Mouse (Mus musculus): Measurements from ENCODE around the gene Etv5. TPM values are rescaled to one million over a fixed set of nuclear protein-coding genes. Genes with fewer than 3 reads are reported as not detected.

Etv5 gene
- polyA plus RNA-seq, 1 experiment from 2014 or later = 14.0 TPM

DNA sequence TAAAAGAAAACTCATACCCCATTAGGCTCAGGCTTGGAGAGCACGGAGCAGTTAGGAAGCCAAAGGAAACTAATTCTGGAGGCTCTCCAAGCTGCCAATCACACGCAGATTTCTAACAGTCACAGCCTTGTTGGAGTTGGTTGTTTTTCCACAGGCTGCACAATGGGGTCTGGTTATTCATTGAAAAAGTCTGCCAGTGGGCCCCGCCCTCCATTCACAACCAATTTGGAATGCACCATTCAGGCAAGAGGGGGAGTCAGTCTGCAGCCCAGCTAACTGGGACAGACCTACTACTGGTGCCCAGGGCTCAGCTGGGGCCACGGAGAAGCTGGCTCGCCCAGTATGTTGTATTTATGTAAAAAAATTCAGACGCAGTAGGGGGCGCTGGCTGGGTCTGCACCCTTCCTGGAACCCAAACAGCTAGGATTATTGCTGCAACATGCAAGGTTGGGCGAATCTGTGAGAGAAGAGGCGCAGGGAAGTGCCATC, 10.6 kb downstream of the Etv5 start:
- WGBS = 8% methylated on average over 9 of the region's 9 CpGs

DNA sequence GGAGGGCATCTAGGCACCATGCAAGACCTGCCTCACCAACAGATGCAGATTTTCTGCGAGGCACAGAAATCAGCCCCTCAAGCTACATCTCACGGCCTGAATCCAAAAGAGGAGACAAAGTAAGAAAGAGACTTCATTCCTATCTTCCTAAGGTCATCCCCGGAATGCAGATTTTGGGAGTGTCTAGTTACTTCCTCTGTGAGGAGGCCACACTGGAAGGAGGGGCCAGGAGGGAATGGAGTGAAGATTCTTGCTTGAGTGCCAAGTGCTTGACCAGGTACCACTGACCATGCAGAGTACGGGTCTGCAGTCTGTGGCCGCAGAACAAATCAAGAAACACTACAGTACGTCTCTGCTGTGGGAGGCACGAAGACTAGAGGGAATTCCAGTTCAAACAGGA, 12.7 kb downstream of the Etv5 start:
- 86% methylated on average over 7 of the region's 7 CpGs for WGBS
- H3K4me2 ChIP-seq = no peak overlapping the region
- no peaks in the 10 kb centered on the region for H3K36me3 ChIP-seq
- H3K9me3 ChIP-seq = no peaks in the 10 kb centered on the region
- no peak overlapping the region for H3K4me3 ChIP-seq (replicated peaks)
- H3K9ac ChIP-seq = no peak overlapping the region
- H3K27me3 ChIP-seq (replicated peaks) = no peaks in the 10 kb centered on the region
- ATAC-seq (ENCODE audit: insufficient read depth, low FRiP score, low read depth) = no peak
- peaks cover 21% of the 10 kb centered on the region for H3K4me1 ChIP-seq
- no peak overlapping the region for H3K27ac ChIP-seq

More for the DNA sequence above, 10.6 kb downstream of the Etv5 start:
- peak; percentile 96 for ATAC-seq (ENCODE audit: insufficient read depth, low FRiP score, low read depth)
- Histone ChIP-seq H3K36me3 (no peaks in the 10 kb centered on the region), H3K27ac (peak overlapping the region; percentile 67), H3K4me1 (peaks cover 21% of the 10 kb centered on the region), H3K9ac (no peak overlapping the region), H3K9me3 (no peaks in the 10 kb centered on the region), H3K4me2 (peak overlapping the region; percentile 41), H3K4me3 (replicated peaks) (no peak overlapping the region; the same call in 1 of the 2 replicates), H3K27me3 (replicated peaks) (no peaks in the 10 kb centered on the region)

DNA sequence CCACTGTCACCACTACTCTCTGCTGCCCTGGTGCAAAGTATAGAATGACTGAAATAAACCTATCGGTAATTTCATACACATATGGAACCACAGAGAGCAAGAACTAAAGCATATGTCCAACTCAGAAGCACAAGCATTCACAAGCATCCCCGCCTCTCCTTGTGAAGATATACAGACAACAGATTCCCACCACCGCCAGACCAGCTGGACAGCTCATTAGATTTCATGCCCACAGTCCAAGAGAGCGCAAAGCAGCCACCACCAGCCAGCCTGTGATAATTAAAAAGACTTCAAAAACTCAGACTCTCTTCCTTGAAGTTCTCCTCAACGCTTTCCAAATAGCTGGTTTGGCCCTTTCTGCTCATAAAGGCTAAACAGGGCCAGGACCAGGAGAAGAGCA, 17.3 kb downstream of the Etv5 start:
- H3K4me1 ChIP-seq = no peaks in the 10 kb centered on the region
- no peak overlapping the region for H3K9ac ChIP-seq
- H3K27ac ChIP-seq = no peak overlapping the region
- H3K4me3 ChIP-seq (replicated peaks) = no peak overlapping the region
- no peak for ATAC-seq (ENCODE audit: insufficient read depth, low FRiP score, low read depth)
- no peaks in the 10 kb centered on the region for H3K36me3 ChIP-seq
- no peak overlapping the region for H3K4me2 ChIP-seq
- H3K9me3 ChIP-seq = no peaks in the 10 kb centered on the region
- WGBS = 79% methylated on average over 5 of the region's 5 CpGs
- no peaks in the 10 kb centered on the region for H3K27me3 ChIP-seq (replicated peaks)

DNA sequence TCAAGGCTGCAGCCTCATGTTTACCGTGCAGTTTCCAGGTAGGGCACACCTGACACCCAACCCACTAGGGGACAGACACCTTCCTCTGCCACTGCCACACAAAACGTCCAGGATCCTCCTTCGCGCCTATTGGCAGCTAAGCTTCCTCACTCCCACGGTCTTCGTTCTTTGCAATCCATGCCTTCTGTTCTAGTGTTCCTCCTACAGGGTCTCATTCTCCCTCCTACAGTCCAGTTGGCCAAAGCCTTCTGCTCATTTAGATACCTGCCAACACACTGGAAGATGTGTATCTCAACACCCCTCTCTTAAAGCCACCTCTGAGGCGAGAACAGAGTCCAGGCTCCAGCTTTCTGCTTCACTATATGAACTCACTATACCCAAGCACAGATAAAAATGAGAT, 21.6 kb downstream of the Etv5 start:
- Histone ChIP-seq H3K4me2 (no peak overlapping the region), H3K9ac (no peak overlapping the region), H3K9me3 (no peaks in the 10 kb centered on the region), H3K4me1 (no peaks in the 10 kb centered on the region), H3K4me3 (replicated peaks) (no peak overlapping the region), H3K36me3 (no peaks in the 10 kb centered on the region), H3K27ac (no peak overlapping the region), H3K27me3 (replicated peaks) (no peaks in the 10 kb centered on the region)
- ATAC-seq (ENCODE audit: insufficient read depth, low FRiP score, low read depth) = no peak
- WGBS = 91% methylated on average over 7 of the region's 7 CpGs

DNA sequence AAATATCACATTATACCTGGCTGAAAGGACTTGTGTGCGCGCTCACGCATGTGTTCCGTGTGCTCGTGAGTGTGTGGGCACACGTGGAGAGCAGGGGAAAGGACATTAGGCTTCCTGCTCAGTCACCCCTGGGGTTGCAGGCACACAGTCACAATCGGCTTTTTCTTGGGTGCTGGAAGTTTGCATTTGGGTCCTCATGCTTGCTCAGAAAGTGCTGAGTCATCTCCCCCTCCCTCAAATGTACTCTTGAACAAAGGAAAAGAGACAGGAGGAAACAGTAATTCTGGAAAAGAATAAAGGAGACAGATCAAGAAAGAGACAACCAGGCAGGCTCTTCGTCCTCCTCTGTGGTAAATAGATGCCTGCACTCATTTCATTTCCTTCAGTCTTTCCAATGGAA, 22.5 kb downstream of the Etv5 start:
- no peak overlapping the region for H3K9ac ChIP-seq
- H3K27me3 ChIP-seq (replicated peaks) = no peaks in the 10 kb centered on the region
- no peaks in the 10 kb centered on the region for H3K4me1 ChIP-seq
- 85% methylated on average over 8 of the region's 8 CpGs for WGBS
- no peak overlapping the region for H3K27ac ChIP-seq
- H3K36me3 ChIP-seq = no peaks in the 10 kb centered on the region
- ATAC-seq (ENCODE audit: insufficient read depth, low FRiP score, low read depth) = no peak
- H3K9me3 ChIP-seq = no peaks in the 10 kb centered on the region
- H3K4me2 ChIP-seq = no peak overlapping the region
- no peak overlapping the region for H3K4me3 ChIP-seq (replicated peaks)

DNA sequence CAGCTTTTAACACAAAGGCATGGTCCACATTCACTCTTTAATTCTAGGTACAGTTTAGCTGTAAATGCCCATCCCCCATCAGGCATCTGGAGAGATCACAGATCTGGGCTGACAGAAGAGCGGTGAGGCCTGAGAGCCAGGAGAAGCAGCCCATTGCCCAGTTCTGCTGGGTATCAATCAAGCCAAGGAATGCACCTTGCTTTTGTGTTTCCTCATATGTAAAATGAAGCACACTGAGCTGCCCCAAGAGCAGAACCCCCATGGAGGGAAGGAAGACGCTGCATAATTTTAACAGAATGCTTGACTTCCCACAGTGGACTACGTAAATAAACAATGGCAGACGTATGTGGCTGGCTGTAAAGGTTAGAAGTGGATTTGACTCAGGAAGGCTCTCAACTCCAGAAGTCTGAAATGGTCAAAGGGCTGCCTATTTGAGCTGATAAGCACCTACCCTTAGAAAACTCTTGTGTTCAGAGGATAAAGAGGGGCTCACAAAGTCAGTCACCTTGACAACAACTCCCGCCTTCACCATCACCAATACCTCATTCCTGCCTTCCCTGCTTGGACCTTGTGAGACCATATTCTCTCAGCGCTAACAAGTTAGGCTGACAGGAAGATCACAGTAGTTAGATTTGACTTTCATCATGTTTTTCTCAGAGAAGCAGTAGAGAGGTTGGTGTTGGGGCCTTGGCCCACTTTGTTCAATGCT, 23.2 kb downstream of the Etv5 start:
- no peak overlapping the region for H3K27ac ChIP-seq
- H3K4me3 ChIP-seq (replicated peaks) = no peak overlapping the region
- no peaks in the 10 kb centered on the region for H3K27me3 ChIP-seq (replicated peaks)
- H3K9ac ChIP-seq = no peak overlapping the region
- H3K9me3 ChIP-seq = no peaks in the 10 kb centered on the region
- no peaks in the 10 kb centered on the region for H3K36me3 ChIP-seq
- ATAC-seq (ENCODE audit: insufficient read depth, low FRiP score, low read depth) = no peak
- H3K4me2 ChIP-seq = no peak overlapping the region
- H3K4me1 ChIP-seq = no peaks in the 10 kb centered on the region
- 65% methylated on average over 6 of the region's 6 CpGs for WGBS

DNA sequence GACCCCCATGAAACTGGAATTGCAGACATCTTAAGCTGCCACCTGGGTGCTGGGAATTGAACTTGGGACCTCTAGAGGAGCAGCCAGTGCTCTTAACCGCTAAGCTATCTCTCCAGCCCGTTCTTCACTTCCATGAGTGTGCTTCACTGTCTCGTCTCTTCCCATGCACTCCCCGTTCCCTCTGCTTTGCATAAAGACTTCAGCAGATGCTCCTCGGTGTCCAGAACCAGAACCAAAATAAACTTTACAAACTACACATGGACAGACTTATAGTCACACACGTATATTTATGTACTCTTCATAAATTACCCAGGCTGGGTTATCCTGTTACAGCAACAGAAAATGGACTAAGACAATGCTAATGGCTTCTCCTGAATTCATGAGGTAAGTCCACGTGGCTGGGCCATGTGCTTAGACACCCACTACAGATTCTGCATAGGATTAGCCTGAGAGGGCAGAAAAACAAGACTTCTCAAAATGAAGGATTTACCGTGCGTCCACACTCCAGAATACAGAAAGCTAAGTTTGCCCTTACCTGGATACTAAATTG, 25.2 kb downstream of the Etv5 start:
- no peaks in the 10 kb centered on the region for H3K27me3 ChIP-seq (replicated peaks)
- WGBS = 86% methylated on average over 9 of the region's 9 CpGs

DNA sequence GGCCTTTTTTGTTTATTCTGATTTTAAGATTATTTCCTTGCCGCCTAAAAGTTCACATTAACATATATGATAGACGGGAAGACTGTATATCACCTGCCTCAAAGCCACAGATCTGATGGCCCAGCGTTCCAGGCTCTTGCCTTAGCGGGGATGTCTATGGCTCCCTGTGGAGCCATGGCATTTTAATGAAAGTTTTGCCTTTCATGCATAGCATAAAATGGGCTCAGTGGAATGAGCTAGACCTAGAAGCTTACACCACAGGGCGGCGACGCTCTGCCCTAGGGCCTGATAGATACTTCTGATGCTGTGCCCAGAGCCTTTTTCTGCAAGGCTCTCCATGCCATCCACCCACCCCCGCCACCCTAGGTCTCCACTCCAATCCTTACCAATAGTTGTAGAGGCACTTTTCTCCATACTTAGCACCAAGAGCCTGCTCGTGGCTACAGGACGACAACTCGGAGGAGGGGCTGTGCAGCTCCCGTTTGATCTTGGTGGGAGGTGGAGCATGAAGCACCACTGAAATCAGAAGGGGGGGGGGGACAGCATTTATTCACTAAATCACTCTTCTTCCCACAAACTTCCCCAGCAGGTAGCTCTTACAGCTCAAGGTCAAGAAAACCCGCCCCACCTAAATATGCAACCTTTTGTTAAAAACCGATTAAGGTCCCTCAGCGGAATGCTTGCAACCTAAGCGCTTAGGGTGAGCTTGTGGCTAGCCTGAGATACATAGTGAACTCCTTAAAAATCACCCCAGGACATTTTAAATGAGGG, 26.9 kb downstream of the Etv5 start:
- H3K4me2 ChIP-seq = no peak overlapping the region
- 63% methylated on average over 16 of the region's 16 CpGs for WGBS

More for the DNA sequence above, 25.2 kb downstream of the Etv5 start:
- Histone ChIP-seq H3K9me3 (no peaks in the 10 kb centered on the region), H3K36me3 (no peaks in the 10 kb centered on the region), H3K4me2 (no peak overlapping the region), H3K27ac (no peak overlapping the region), H3K9ac (no peak overlapping the region), H3K4me3 (replicated peaks) (no peak overlapping the region), H3K4me1 (no peaks in the 10 kb centered on the region)
- ATAC-seq (ENCODE audit: insufficient read depth, low FRiP score, low read depth) = no peak

DNA sequence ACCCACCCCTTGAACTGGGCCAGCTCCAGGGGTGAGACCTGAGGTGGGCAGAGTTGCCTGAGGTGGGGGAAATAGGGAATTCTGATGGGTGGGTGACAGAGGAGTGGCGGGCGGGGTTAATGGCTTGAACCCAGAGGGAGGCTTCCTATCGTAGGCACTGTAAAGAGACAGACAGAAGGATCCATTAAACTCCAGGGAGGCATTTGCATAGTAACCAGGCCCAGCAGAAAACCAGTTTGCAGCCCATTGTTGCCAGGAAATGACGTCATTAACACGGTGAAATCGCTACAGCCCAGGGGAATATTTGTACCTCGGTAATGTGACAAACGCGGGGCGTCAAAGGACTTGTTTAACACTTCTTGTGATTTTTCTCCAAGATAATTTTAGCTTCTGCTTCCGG, 27.8 kb downstream of the Etv5 start:
- WGBS = 50% methylated on average over 11 of the region's 11 CpGs
- Histone ChIP-seq H3K36me3 (no peaks in the 10 kb centered on the region), H3K9me3 (no peaks in the 10 kb centered on the region), H3K4me1 (no peaks in the 10 kb centered on the region), H3K4me2 (no peak overlapping the region), H3K27me3 (replicated peaks) (no peaks in the 10 kb centered on the region), H3K4me3 (replicated peaks) (no peak overlapping the region), H3K27ac (no peak overlapping the region), H3K9ac (no peak overlapping the region)
- no peak for ATAC-seq (ENCODE audit: insufficient read depth, low FRiP score, low read depth)

More for the DNA sequence above, 26.9 kb downstream of the Etv5 start:
- no peak for ATAC-seq (ENCODE audit: insufficient read depth, low FRiP score, low read depth)
- H3K9me3 ChIP-seq = no peaks in the 10 kb centered on the region
- no peak overlapping the region for H3K4me3 ChIP-seq (replicated peaks)
- no peak overlapping the region for H3K9ac ChIP-seq
- H3K4me1 ChIP-seq = no peaks in the 10 kb centered on the region
- no peak overlapping the region for H3K27ac ChIP-seq
- no peaks in the 10 kb centered on the region for H3K27me3 ChIP-seq (replicated peaks)
- no peaks in the 10 kb centered on the region for H3K36me3 ChIP-seq

DNA sequence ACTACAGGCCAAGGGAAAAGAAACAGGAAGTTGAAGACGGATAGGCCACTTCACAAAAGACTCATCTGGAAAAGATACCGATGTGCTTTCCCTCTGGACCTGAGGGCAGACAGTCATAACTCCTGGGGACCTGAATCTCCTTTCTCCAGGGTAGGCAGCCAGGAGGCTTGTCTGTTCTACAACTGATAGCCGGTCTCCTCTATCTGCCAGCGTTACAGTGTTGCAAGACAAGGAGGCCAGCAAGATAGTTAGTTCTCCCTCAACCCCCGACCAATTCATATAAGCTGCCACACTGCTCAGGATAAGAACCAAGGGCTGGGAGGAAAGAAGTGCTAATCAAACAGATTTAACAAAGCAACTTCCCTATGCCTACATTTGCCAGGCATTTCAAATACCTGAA, 29.5 kb downstream of the Etv5 start:
- H3K36me3 ChIP-seq = no peaks in the 10 kb centered on the region
- WGBS = 71% methylated on average over 5 of the region's 5 CpGs

DNA sequence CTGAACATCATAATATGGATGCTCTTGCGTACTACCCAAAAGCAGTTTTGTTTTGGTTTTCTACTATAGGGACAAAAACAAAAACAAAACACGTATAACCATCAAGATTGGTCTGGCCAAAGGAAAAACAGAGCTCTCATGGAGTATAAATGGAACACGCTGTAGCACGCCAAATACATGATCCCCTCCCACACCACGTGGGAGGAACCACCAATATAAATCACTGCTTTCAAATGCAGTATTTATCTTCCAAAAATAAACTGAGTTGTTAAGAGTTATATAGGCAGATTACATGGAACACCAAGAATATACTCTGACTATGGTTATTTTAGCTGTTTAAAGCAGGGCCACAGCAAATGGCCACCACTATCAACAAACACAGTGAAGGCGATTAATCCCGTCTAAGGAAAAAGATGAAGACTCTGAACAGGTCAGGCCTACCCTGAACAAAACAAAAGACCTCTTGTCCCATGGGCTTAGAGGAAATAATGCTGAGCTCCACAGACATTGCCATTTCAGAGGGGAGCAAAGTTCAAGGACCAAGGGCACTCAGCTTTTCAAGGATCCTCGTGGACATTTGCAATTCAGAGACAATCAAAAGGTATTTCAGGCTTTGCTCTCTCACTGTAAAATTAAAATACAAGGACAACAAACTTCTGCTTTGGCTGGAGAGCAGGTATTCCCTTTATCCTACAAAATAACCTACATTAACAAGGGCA, 30.7 kb downstream of the Etv5 start:
- ATAC-seq (ENCODE audit: insufficient read depth, low FRiP score, low read depth) = no peak
- Histone ChIP-seq H3K9ac (no peak overlapping the region), H3K4me1 (peaks cover 3% of the 10 kb centered on the region; the same call in 1 of the 2 replicates), H3K36me3 (no peaks in the 10 kb centered on the region), H3K27ac (no peak overlapping the region), H3K27me3 (replicated peaks) (no peaks in the 10 kb centered on the region), H3K4me2 (no peak overlapping the region), H3K4me3 (replicated peaks) (no peak overlapping the region), H3K9me3 (no peaks in the 10 kb centered on the region)
- 73% methylated on average over 8 of the region's 8 CpGs for WGBS

More for the DNA sequence above, 29.5 kb downstream of the Etv5 start:
- ATAC-seq (ENCODE audit: insufficient read depth, low FRiP score, low read depth) = no peak
- peaks cover 3% of the 10 kb centered on the region; the same call in 1 of the 2 replicates for H3K4me1 ChIP-seq
- no peak overlapping the region for H3K4me3 ChIP-seq (replicated peaks)
- no peaks in the 10 kb centered on the region for H3K27me3 ChIP-seq (replicated peaks)
- no peak overlapping the region for H3K9ac ChIP-seq
- no peak overlapping the region for H3K4me2 ChIP-seq
- no peak overlapping the region for H3K27ac ChIP-seq
- H3K9me3 ChIP-seq = no peaks in the 10 kb centered on the region
